Mouse (Mus musculus) ES-Bruce4 (cell line): ENCODE results near the gene Polr3a.

Source experiments
- CTCF ChIP-seq: IDR thresholded peaks from one replicate; pipeline ENCODE4 v1.8.1; 2011; ENCODE audit warnings: low read depth, low read length
- EP300 ChIP-seq: IDR thresholded peaks from 2 replicates; pipeline ENCODE4 v1.6.1; 2011; ENCODE audit warnings: low read depth, low read length; ENCODE audit not compliant: insufficient read depth
- POLR2A ChIP-seq: IDR thresholded peaks from one replicate; pipeline ENCODE4 v1.8.1; 2011; ENCODE audit warnings: low read length; ENCODE audit not compliant: insufficient read depth

GRCm38 (mm10) chr14:24501256-24501655 is 14.4 kb upstream of the Polr3a start:
- TF ChIP-seq CTCF (no peak), POLR2A (no peak), EP300 (no peak)
